Mouse (Mus musculus) MEL (cell line): ENCODE measurements around the gene Wnt7b. TPM values are rescaled to one million over a fixed set of nuclear protein-coding genes. Genes with fewer than 3 reads are reported as not detected.

Experiments used
- DNase-seq: peaks from one replicate; pipeline ENCODE4 v3.0.0; 2011; ENCODE audit warnings: low read depth, low spot score
- H3K27ac ChIP-seq: 2 replicates; pipeline ENCODE4 v1.5.1; 2012; ENCODE audit warnings: low read depth, mild to moderate bottlenecking, control low read depth, low read length, moderate library complexity; ENCODE audit not compliant: control insufficient read depth
- H3K27me3 ChIP-seq, 2 experiments: fragments of 150-350 bp in 1 of 2; sonication (generic) in 1 of 2; 2 replicates each; pipeline ENCODE4 v1.6.1; 2012; ENCODE audit warnings: low read length in 2 of 2, mild to moderate bottlenecking in 2 of 2, improper control_type of control experiment in 1 of 2, moderate library complexity in 1 of 2; ENCODE audit not compliant: insufficient read depth in 2 of 2, control insufficient read depth in 1 of 2
- H3K36me3 ChIP-seq, 2 experiments: 2 replicates each; pipeline ENCODE4 v1.6.1; 2012 to 2014; ENCODE audit warnings: low read length in 2 of 2, improper control_type of control experiment in 1 of 2, inconsistent platforms in 1 of 2, mild to moderate bottlenecking in 1 of 2; ENCODE audit not compliant: insufficient read depth in 2 of 2, control insufficient read depth in 1 of 2
- H3K4me1 ChIP-seq, 2 experiments: fragments of 150-350 bp in 1 of 2; sonication (generic) in 1 of 2; 2 replicates each; pipeline ENCODE4 v1.6.1; 2012; ENCODE audit warnings: low read length in 2 of 2, improper control_type of control experiment in 1 of 2, mild to moderate bottlenecking in 1 of 2; ENCODE audit not compliant: insufficient read depth in 2 of 2, control insufficient read depth in 1 of 2
- H3K4me3 ChIP-seq, 2 experiments: fragments of 150-350 bp in 1 of 2; sonication (generic) in 1 of 2; 2 replicates each; pipeline ENCODE4 v1.5.1; 2012; ENCODE audit warnings: low read depth in 2 of 2, low read length in 2 of 2, mild to moderate bottlenecking in 2 of 2, moderate library complexity in 2 of 2, control low read depth in 1 of 2, improper control_type of control experiment in 1 of 2; ENCODE audit not compliant: control insufficient read depth in 1 of 2, insufficient read depth in 1 of 2
- H3K79me2 ChIP-seq: 2 replicates; pipeline ENCODE4 v1.6.1; 2012; ENCODE audit warnings: mild to moderate bottlenecking, low read length, moderate library complexity; ENCODE audit not compliant: control insufficient read depth, poor library complexity, insufficient read depth
- H3K9ac ChIP-seq: 2 replicates; pipeline ENCODE4 v1.6.1; 2012; ENCODE audit warnings: low read depth, mild to moderate bottlenecking, control low read depth, low read length, moderate library complexity; ENCODE audit not compliant: control insufficient read depth, poor library complexity, severe bottlenecking
- H3K9me3 ChIP-seq: fragments of 150-350 bp; sonication (generic); replicated peaks from 2 replicates; pipeline ENCODE4 v1.6.1; 2012; ENCODE audit warnings: mild to moderate bottlenecking, low read length, improper control_type of control experiment, moderate library complexity; ENCODE audit not compliant: insufficient read depth
- BHLHE40 ChIP-seq: IDR thresholded peaks from 2 replicates; pipeline ENCODE4 v1.6.1; 2012; ENCODE audit warnings: low read depth, mild to moderate bottlenecking, inconsistent platforms, low read length, improper control_type of control experiment, borderline replicate concordance
- CHD2 ChIP-seq: IDR thresholded peaks from 2 replicates; pipeline ENCODE4 v1.6.1; 2011; ENCODE audit warnings: low read length, improper control_type of control experiment
- E2F4 ChIP-seq: IDR thresholded peaks from 2 replicates; pipeline ENCODE4 v1.6.1; 2011; ENCODE audit warnings: low read depth, low read length, improper control_type of control experiment, borderline replicate concordance
- HCFC1 ChIP-seq: IDR thresholded peaks from 2 replicates; pipeline ENCODE4 v1.6.1; 2012; ENCODE audit warnings: low read depth, mild to moderate bottlenecking, inconsistent platforms, low read length, improper control_type of control experiment, moderate library complexity
- KAT2A ChIP-seq: conservative IDR thresholded peaks from 2 replicates; pipeline ENCODE4 v1.6.1; 2012; ENCODE audit warnings: low read depth, low read length, improper control_type of control experiment, inconsistent platforms
- MAX ChIP-seq: IDR thresholded peaks from 2 replicates; pipeline ENCODE4 v1.6.1; 2011; ENCODE audit warnings: low read length, improper control_type of control experiment
- MAZ ChIP-seq: IDR thresholded peaks from 2 replicates; pipeline ENCODE4 v1.6.1; 2012; ENCODE audit warnings: low read depth, mild to moderate bottlenecking, inconsistent platforms, low read length, improper control_type of control experiment
- MEF2A ChIP-seq: IDR thresholded peaks from 2 replicates; pipeline ENCODE4 v1.6.1; 2014; ENCODE audit warnings: low read depth, mild to moderate bottlenecking, inconsistent platforms, low read length, improper control_type of control experiment; ENCODE audit not compliant: poor library complexity, insufficient replicate concordance, severe bottlenecking; ENCODE audit errors: extremely low read depth
- MXI1 ChIP-seq: IDR thresholded peaks from 2 replicates; pipeline ENCODE4 v1.6.1; 2011; ENCODE audit warnings: mild to moderate bottlenecking, low read depth, low read length, improper control_type of control experiment
- MYC ChIP-seq: IDR thresholded peaks from 2 replicates; pipeline ENCODE4 v1.6.1; 2011; ENCODE audit warnings: low read depth, mild to moderate bottlenecking, low read length, improper control_type of control experiment, moderate library complexity
- NRF1 ChIP-seq: IDR thresholded peaks from 2 replicates; pipeline ENCODE4 v1.6.1; 2014; ENCODE audit warnings: low read depth, mild to moderate bottlenecking, inconsistent platforms, low read length, improper control_type of control experiment, moderate library complexity; ENCODE audit not compliant: poor library complexity, insufficient read depth, severe bottlenecking
- POLR2A ChIP-seq, 2 experiments: IDR thresholded peaks; 2 replicates each; pipeline ENCODE4 v1.6.1; 2011 to 2012; ENCODE audit warnings: low read length in 2 of 2, mild to moderate bottlenecking in 2 of 2, control low read depth in 1 of 2, improper control_type of control experiment in 1 of 2, low read depth in 1 of 2, moderate library complexity in 1 of 2; ENCODE audit not compliant: control insufficient read depth in 1 of 2, insufficient read depth in 1 of 2, poor library complexity in 1 of 2
- RCOR1 ChIP-seq: IDR thresholded peaks from 2 replicates; pipeline ENCODE4 v1.6.1; 2012; ENCODE audit warnings: low read depth, mild to moderate bottlenecking, inconsistent platforms, low read length, improper control_type of control experiment
- SIN3A ChIP-seq: IDR thresholded peaks from 2 replicates; pipeline ENCODE4 v1.6.1; 2012; ENCODE audit warnings: low read length, improper control_type of control experiment, inconsistent platforms
- SMC3 ChIP-seq: IDR thresholded peaks from 2 replicates; pipeline ENCODE4 v1.6.1; 2011; ENCODE audit warnings: low read depth, low read length, improper control_type of control experiment
- ZKSCAN1 ChIP-seq: IDR thresholded peaks from 2 replicates; pipeline ENCODE4 v1.6.1; 2012; ENCODE audit warnings: low read depth, mild to moderate bottlenecking, inconsistent platforms, low read length, improper control_type of control experiment, moderate library complexity
- ZMIZ1 ChIP-seq: IDR thresholded peaks from 2 replicates; pipeline ENCODE4 v1.6.1; 2012; ENCODE audit warnings: low read depth, mild to moderate bottlenecking, inconsistent platforms, low read length, improper control_type of control experiment, moderate library complexity
- polyA plus RNA-seq, 2 experiments: library from polyadenylated mRNA; stranded (reverse) in 1 of 2; unstranded in 1 of 2; fragments of >175 nt in 1 of 2; fragments of >200 nt in 1 of 2; gene quantifications; 2 replicates each; pipeline versions ENCODE4 v1.2.1 to v1.2.4; 2012; ENCODE audit warnings: low replicate concordance in 2 of 2, low read depth in 1 of 2; ENCODE audit not compliant: insufficient read length in 2 of 2, insufficient read depth in 1 of 2, missing spikeins in 1 of 2
- total RNA-seq: library from RNA; depleted of rRNA; stranded (reverse); fragments of 300-350 nt; gene quantifications from 2 replicates; pipeline ENCODE4 v1.2.3, GENCODE M21; 2012

The Wnt7b gene
- total and polyA plus RNA-seq, 3 experiments, result not detected

DNA sequence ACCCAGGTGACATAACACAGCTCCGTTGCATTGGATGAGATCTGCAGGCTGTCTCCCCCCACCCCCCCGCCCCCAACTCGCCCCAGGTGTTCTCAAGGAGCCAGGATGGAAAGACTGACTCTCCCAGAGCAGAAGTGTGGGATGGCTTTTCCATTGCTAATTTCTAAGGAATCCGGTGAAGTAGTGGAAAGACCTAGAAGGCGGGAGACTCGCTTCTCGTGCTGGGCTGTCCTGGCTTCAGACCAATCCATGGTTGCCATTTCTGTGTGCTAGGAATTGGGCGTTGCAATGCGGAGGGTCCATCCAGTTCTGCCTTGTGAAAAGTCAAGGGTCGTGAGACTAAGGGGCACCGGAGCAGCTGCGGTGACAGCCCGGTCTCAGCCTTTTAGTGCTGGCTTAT is 39.9 kb upstream of the Wnt7b start:
- Histone ChIP-seq H3K36me3 (no peaks in the 10 kb centered on the region), H3K4me3 (no peak overlapping the region), H3K9ac (no peak overlapping the region), H3K4me1 (no peaks in the 10 kb centered on the region), H3K9me3 (no peaks in the 10 kb centered on the region), H3K79me2 (no peaks in the 10 kb centered on the region), H3K27me3 (peaks cover 2 to 7% of the 10 kb centered on the region in 2 experiments; a peak in 3 of 4 replicates), H3K27ac (no peak overlapping the region)
- no peak for TF ChIP-seq ZKSCAN1
- TF ChIP-seq MAZ, result no peak
- TF ChIP-seq CHD2, result no peak
- TF ChIP-seq RCOR1, result no peak
- no peak for TF ChIP-seq HCFC1
- no peak for TF ChIP-seq E2F4
- TF ChIP-seq SMC3, result no peak
- DNase-seq, result no peak

GRCm38 (mm10) chr15:85615537-85616100 is 33.3 kb upstream of the Wnt7b start:
- peak overlapping the region; percentile 66 for H3K9ac ChIP-seq
- peak overlapping the region; percentile 52 to 63 for H3K4me3 ChIP-seq
- H3K79me2 ChIP-seq, result no peaks in the 10 kb centered on the region
- no peaks in the 10 kb centered on the region; a peak in 1 of 4 replicates for H3K27me3 ChIP-seq
- DNase-seq, result peak; percentile 47
- H3K4me1 ChIP-seq, result peaks cover 0 to 4% of the 10 kb centered on the region in 2 experiments; a peak in 1 of 4 replicates
- no peaks in the 10 kb centered on the region for H3K36me3 ChIP-seq
- no peak overlapping the region for H3K27ac ChIP-seq
- H3K9me3 ChIP-seq, result no peaks in the 10 kb centered on the region
- TF ChIP-seq KAT2A, result no peak
- 0 out of 4 replicates have a peak, but pooled peaks of 1 of the 2 experiments have one; percentile 4 for TF ChIP-seq POLR2A (IDR thresholded peaks at IDR 0.05; ENCODE audit: control insufficient read depth in 1 of 2, insufficient read depth in 1 of 2, low read depth in 1 of 2, low read length in 2 of 2, poor library complexity in 1 of 2)

GRCm38 (mm10) chr15:85615075-85615474 is 32.8 kb upstream of the Wnt7b start:
- H3K9ac ChIP-seq, result peak overlapping the region; percentile 66
- TF ChIP-seq NRF1 (no peak), SIN3A (peak; percentile 57; the same call in 1 of the 2 replicates), ZMIZ1 (no peak), MAX (peak; percentile 81), MYC (peak; percentile 43; the same call in 1 of the 2 replicates), MEF2A (no peak), MXI1 (peak; percentile 87), ZKSCAN1 (no peak), POLR2A (IDR thresholded peaks at IDR 0.05; ENCODE audit: control insufficient read depth in 1 of 2, insufficient read depth in 1 of 2, low read depth in 1 of 2, low read length in 2 of 2, poor library complexity in 1 of 2) (0 out of 4 replicates have a peak, but pooled peaks of 1 of the 2 experiments have one; percentile 19), BHLHE40 (peak; percentile 17; the same call in 1 of the 2 replicates)
- H3K36me3 ChIP-seq, result no peaks in the 10 kb centered on the region
- peak overlapping the region; percentile 52 to 63 for H3K4me3 ChIP-seq
- H3K79me2 ChIP-seq, result no peaks in the 10 kb centered on the region
- H3K27ac ChIP-seq, result no peak overlapping the region
- H3K4me1 ChIP-seq, result peaks cover 0 to 4% of the 10 kb centered on the region in 2 experiments; a peak in 1 of 4 replicates
- H3K27me3 ChIP-seq, result no peaks in the 10 kb centered on the region; a peak in 1 of 4 replicates
- DNase-seq, result peak; percentile 56
- no peaks in the 10 kb centered on the region for H3K9me3 ChIP-seq
